Mouse (Mus musculus): ENCODE data around the gene Prpf38b. TPM values are rescaled to one million over a fixed set of nuclear protein-coding genes. Genes with fewer than 3 reads are reported as not detected.

Prpf38b gene
- polyA plus RNA-seq, 1 experiment = 73.9 TPM

GRCm38 (mm10) chr3:108918852-108919251, 7.3 kb upstream of the Prpf38b start:
- TF ChIP-seq CTCF (IDR thresholded peaks at IDR 0.05; ENCODE audit: extremely low read depth, insufficient read length, insufficient replicate concordance, low read depth, low read length) (no peak), POLR2A (IDR thresholded peaks at IDR 0.05; ENCODE audit: low read depth, low read length) (no peak)
- no peaks in the 10 kb centered on the region for H3K36me3 ChIP-seq (ENCODE audit: control insufficient read depth, insufficient read depth, low read length)
- 33% methylated on average over 1 of the region's 1 CpGs for WGBS
- peak overlapping the region; percentile 88 for H3K27ac ChIP-seq (ENCODE audit: insufficient read depth, low read depth, low read length)
- H3K4me1 ChIP-seq (ENCODE audit: control insufficient read depth, insufficient read depth, insufficient read length, low read length) = peaks cover 21% of the 10 kb centered on the region; the same call in 1 of the 2 replicates
- no peaks in the 10 kb centered on the region for H3K27me3 ChIP-seq (ENCODE audit: control insufficient read depth, insufficient read depth, low read length)
- H3K4me3 ChIP-seq (ENCODE audit: low read depth, low read length) = no peak overlapping the region

- H3K36me3 ChIP-seq (ENCODE audit: control insufficient read depth, insufficient read depth, low read length) = no peaks in the 10 kb centered on the region
- WGBS = 70% methylated on average over 3 of the region's 3 CpGs
- H3K4me1 ChIP-seq (ENCODE audit: control insufficient read depth, insufficient read depth, insufficient read length, low read length) = peaks cover 21% of the 10 kb centered on the region; the same call in 1 of the 2 replicates
- TF ChIP-seq POLR2A (IDR thresholded peaks at IDR 0.05; ENCODE audit: low read depth, low read length) (no peak), CTCF (IDR thresholded peaks at IDR 0.05; ENCODE audit: extremely low read depth, insufficient read length, insufficient replicate concordance, low read depth, low read length) (no peak)
- H3K27ac ChIP-seq (ENCODE audit: insufficient read depth, low read depth, low read length) = peak overlapping the region; percentile 81; the same call in 1 of the 2 replicates
- no peak overlapping the region for H3K4me3 ChIP-seq (ENCODE audit: low read depth, low read length)
- no peaks in the 10 kb centered on the region for H3K27me3 ChIP-seq (ENCODE audit: control insufficient read depth, insufficient read depth, low read length)
These were observed 6.5 kb upstream of the Prpf38b start for GRCm38 (mm10) chr3:108917986-108918385.

GRCm38 (mm10) chr3:108916857-108917256, 5.3 kb upstream of the Prpf38b start:
- no peaks in the 10 kb centered on the region for H3K36me3 ChIP-seq (ENCODE audit: control insufficient read depth, insufficient read depth, low read length)
- H3K27ac ChIP-seq (ENCODE audit: insufficient read depth, low read depth, low read length) = no peak overlapping the region
- H3K4me3 ChIP-seq (ENCODE audit: low read depth, low read length) = no peak overlapping the region
- peaks cover 21% of the 10 kb centered on the region; the same call in 1 of the 2 replicates for H3K4me1 ChIP-seq (ENCODE audit: control insufficient read depth, insufficient read depth, insufficient read length, low read length)
- TF ChIP-seq CTCF (IDR thresholded peaks at IDR 0.05; ENCODE audit: extremely low read depth, insufficient read length, insufficient replicate concordance, low read depth, low read length) (no peak), POLR2A (IDR thresholded peaks at IDR 0.05; ENCODE audit: low read depth, low read length) (no peak)
- no peaks in the 10 kb centered on the region for H3K27me3 ChIP-seq (ENCODE audit: control insufficient read depth, insufficient read depth, low read length)
- 62% methylated on average over 4 of the region's 4 CpGs for WGBS

GRCm38 (mm10) chr3:108915999-108916398, 4.5 kb upstream of the Prpf38b start:
- Histone ChIP-seq H3K36me3 (ENCODE audit: control insufficient read depth, insufficient read depth, low read length) (no peaks in the 10 kb centered on the region), H3K4me3 (ENCODE audit: low read depth, low read length) (no peak overlapping the region), H3K27ac (ENCODE audit: insufficient read depth, low read depth, low read length) (no peak overlapping the region), H3K4me1 (ENCODE audit: control insufficient read depth, insufficient read depth, insufficient read length, low read length) (peaks cover 17% of the 10 kb centered on the region; the same call in 1 of the 2 replicates), H3K27me3 (ENCODE audit: control insufficient read depth, insufficient read depth, low read length) (no peaks in the 10 kb centered on the region)
- TF ChIP-seq POLR2A (IDR thresholded peaks at IDR 0.05; ENCODE audit: low read depth, low read length) (no peak), CTCF (IDR thresholded peaks at IDR 0.05; ENCODE audit: extremely low read depth, insufficient read length, insufficient replicate concordance, low read depth, low read length) (no peak)
- WGBS = 92% methylated on average over 1 of the region's 1 CpGs

- peaks cover 3% of the 10 kb centered on the region; the same call in 1 of the 2 replicates for H3K4me1 ChIP-seq (ENCODE audit: control insufficient read depth, insufficient read depth, insufficient read length, low read length)
- H3K27me3 ChIP-seq (ENCODE audit: control insufficient read depth, insufficient read depth, low read length) = no peaks in the 10 kb centered on the region
- H3K36me3 ChIP-seq (ENCODE audit: control insufficient read depth, insufficient read depth, low read length) = peaks cover 18% of the 10 kb centered on the region
- peak; percentile 35; the same call in 1 of the 2 replicates for TF ChIP-seq POLR2A (IDR thresholded peaks at IDR 0.05; ENCODE audit: low read depth, low read length)
- peak; percentile 63; the same call in 1 of the 2 replicates for TF ChIP-seq CTCF (IDR thresholded peaks at IDR 0.05; ENCODE audit: extremely low read depth, insufficient read length, insufficient replicate concordance, low read depth, low read length)
- peak overlapping the region; percentile 97 for H3K27ac ChIP-seq (ENCODE audit: insufficient read depth, low read depth, low read length)
- WGBS = under 1% methylated on average over 42 of the region's 44 CpGs
- peak overlapping the region; percentile 81 for H3K4me3 ChIP-seq (ENCODE audit: low read depth, low read length)
These were observed 413 bp downstream of the Prpf38b start for GRCm38 (mm10) chr3:108911081-108911547.

- H3K27ac ChIP-seq (ENCODE audit: insufficient read depth, low read depth, low read length) = peak overlapping the region; percentile 97
- no peaks in the 10 kb centered on the region for H3K27me3 ChIP-seq (ENCODE audit: control insufficient read depth, insufficient read depth, low read length)
- under 1% methylated on average over 32 of the region's 32 CpGs for WGBS
- H3K4me3 ChIP-seq (ENCODE audit: low read depth, low read length) = peak overlapping the region; percentile 81
- TF ChIP-seq POLR2A (IDR thresholded peaks at IDR 0.05; ENCODE audit: low read depth, low read length) (no peak), CTCF (IDR thresholded peaks at IDR 0.05; ENCODE audit: extremely low read depth, insufficient read length, insufficient replicate concordance, low read depth, low read length) (no peak)
- peaks cover 3% of the 10 kb centered on the region; the same call in 1 of the 2 replicates for H3K4me1 ChIP-seq (ENCODE audit: control insufficient read depth, insufficient read depth, insufficient read length, low read length)
- H3K36me3 ChIP-seq (ENCODE audit: control insufficient read depth, insufficient read depth, low read length) = peaks cover 24% of the 10 kb centered on the region
These were observed 1.0 kb downstream of the Prpf38b start for GRCm38 (mm10) chr3:108910303-108911080.

- Histone ChIP-seq H3K36me3 (ENCODE audit: control insufficient read depth, insufficient read depth, low read length) (peaks cover 44% of the 10 kb centered on the region), H3K4me3 (ENCODE audit: low read depth, low read length) (no peak overlapping the region), H3K4me1 (ENCODE audit: control insufficient read depth, insufficient read depth, insufficient read length, low read length) (no peaks in the 10 kb centered on the region), H3K27ac (ENCODE audit: insufficient read depth, low read depth, low read length) (no peak overlapping the region), H3K27me3 (ENCODE audit: control insufficient read depth, insufficient read depth, low read length) (no peaks in the 10 kb centered on the region)
- WGBS = 68% methylated on average over 6 of the region's 6 CpGs
- TF ChIP-seq POLR2A (IDR thresholded peaks at IDR 0.05; ENCODE audit: low read depth, low read length) (no peak), CTCF (IDR thresholded peaks at IDR 0.05; ENCODE audit: extremely low read depth, insufficient read length, insufficient replicate concordance, low read depth, low read length) (no peak)
These were observed 8.6 kb downstream of the Prpf38b start for GRCm38 (mm10) chr3:108902934-108903333.
